Mouse (Mus musculus) intestine, embryonic 14.5 days (tissue): ENCODE data around the gene Ccdc152. TPM values are rescaled to one million over a fixed set of nuclear protein-coding genes. Genes with fewer than 3 reads are reported as not detected.

Source experiments
- ATAC-seq: fragments of 200-750 bp; cut with Nextera tagmentation; replicated peaks from 2 replicates; pipeline ENCODE4 v1.8.0; 2017; ENCODE audit warnings: low read depth, moderate number of reproducible peaks, moderate TSS enrichment, moderate library complexity; ENCODE audit not compliant: low FRiP score, low TSS enrichment
- DNase-seq: peaks from one replicate; pipeline ENCODE4 v3.0.0-alpha.2; 2018; ENCODE audit warnings: low spot score
- H3K27ac ChIP-seq: fragments of 300-500 bp; sonication (generic); 2 replicates; pipeline ENCODE4 v1.5.1; 2014; ENCODE audit warnings: low read depth, mild to moderate bottlenecking, control low read depth
- H3K27me3 ChIP-seq: fragments of 300-500 bp; sonication (generic); replicated peaks from 2 replicates; pipeline ENCODE4 v1.6.1; 2014; ENCODE audit warnings: low read length, control low read depth; ENCODE audit not compliant: control insufficient read depth, insufficient read depth
- H3K36me3 ChIP-seq: fragments of 300-500 bp; sonication (generic); 2 replicates; pipeline ENCODE4 v1.6.1; 2014; ENCODE audit warnings: low read length, control low read depth; ENCODE audit not compliant: control insufficient read depth, insufficient read depth
- H3K4me1 ChIP-seq: fragments of 300-500 bp; sonication (generic); replicated peaks from 2 replicates; pipeline ENCODE4 v1.6.1; 2014; ENCODE audit warnings: low read length, control low read depth, mixed read lengths; ENCODE audit not compliant: control insufficient read depth, insufficient read depth
- H3K4me2 ChIP-seq: fragments of 300-500 bp; sonication (generic); 2 replicates; pipeline ENCODE4 v1.6.1; 2014; ENCODE audit warnings: low read length
- H3K4me3 ChIP-seq: fragments of 300-500 bp; sonication (generic); 2 replicates; pipeline ENCODE4 v1.5.1; 2014; ENCODE audit warnings: low read depth, low read length, control low read depth, mixed read lengths
- H3K9ac ChIP-seq: fragments of 300-500 bp; sonication (generic); 2 replicates; pipeline ENCODE4 v1.6.1; 2014; ENCODE audit warnings: mild to moderate bottlenecking, low read length
- H3K9me3 ChIP-seq: fragments of 300-500 bp; sonication (generic); 2 replicates; pipeline ENCODE4 v1.6.1; 2016; ENCODE audit warnings: low read length, control low read depth; ENCODE audit not compliant: control insufficient read depth
- WGBS: fragments of 180-500 bp; shearing (Covaris S2); extraction: QIAGEN DNeasy Blood & Tissue Kit; methylation state at CpG from one replicate; pipeline ENCODE4 v1.1.7; 2014; 5-methylcytosine and 5-hydroxymethylcytosine counted together
- polyA plus RNA-seq: library from polyadenylated mRNA; unstranded; fragments of >200 nt; fragmentation: Nextera tagmentation; extraction: Ambion mirVana; gene quantifications from 2 replicates; pipeline ENCODE4 v1.2.1, GENCODE M21; 2014

Gene Ccdc152
- polyA plus RNA-seq, 1 experiment from 2014 or later, result 0.24 TPM

GRCm38 (mm10) chr15:3330291-3330690 lies 27.0 kb upstream of the Ccdc152 start:
- H3K27ac ChIP-seq, result no peak overlapping the region
- no peak overlapping the region for H3K9ac ChIP-seq
- ATAC-seq (no peak), DNase-seq (no peak)
- H3K36me3 ChIP-seq, result peaks cover 32% of the 10 kb centered on the region
- 73% methylated on average over 1 of the region's 1 CpGs for WGBS
- no peak overlapping the region for H3K4me3 ChIP-seq
- H3K4me2 ChIP-seq, result no peak overlapping the region
- H3K27me3 ChIP-seq, result no peaks in the 10 kb centered on the region
- no peaks in the 10 kb centered on the region for H3K9me3 ChIP-seq
- H3K4me1 ChIP-seq, result no peaks in the 10 kb centered on the region

GRCm38 (mm10) chr15:3323041-3323440 lies 19.7 kb upstream of the Ccdc152 start:
- no peak overlapping the region for H3K4me3 ChIP-seq
- H3K4me1 ChIP-seq, result no peaks in the 10 kb centered on the region
- H3K9me3 ChIP-seq, result no peaks in the 10 kb centered on the region
- no peak overlapping the region for H3K9ac ChIP-seq
- H3K27ac ChIP-seq, result no peak overlapping the region
- no peaks in the 10 kb centered on the region for H3K27me3 ChIP-seq
- no peak overlapping the region for H3K4me2 ChIP-seq
- DNase-seq (no peak), ATAC-seq (no peak)
- peaks cover 28% of the 10 kb centered on the region for H3K36me3 ChIP-seq

- Histone ChIP-seq H3K27me3 (no peaks in the 10 kb centered on the region), H3K4me2 (no peak overlapping the region), H3K4me1 (no peaks in the 10 kb centered on the region), H3K9me3 (no peaks in the 10 kb centered on the region), H3K36me3 (peaks cover 22% of the 10 kb centered on the region), H3K9ac (no peak overlapping the region), H3K27ac (no peak overlapping the region), H3K4me3 (no peak overlapping the region)
- DNase-seq (no peak), ATAC-seq (no peak)
- WGBS, result 86% methylated on average over 9 of the region's 9 CpGs
Observed at GRCm38 (mm10) chr15:3319929-3320328, 16.6 kb upstream of the Ccdc152 start.

GRCm38 (mm10) chr15:3316617-3317016 lies 13.3 kb upstream of the Ccdc152 start:
- Histone ChIP-seq H3K4me1 (no peaks in the 10 kb centered on the region; the same call in 1 of the 2 replicates), H3K9ac (no peak overlapping the region), H3K27ac (no peak overlapping the region), H3K27me3 (no peaks in the 10 kb centered on the region), H3K4me3 (no peak overlapping the region), H3K4me2 (no peak overlapping the region), H3K9me3 (no peaks in the 10 kb centered on the region), H3K36me3 (peaks cover 22% of the 10 kb centered on the region)
- ATAC-seq (no peak), DNase-seq (no peak)
- 83% methylated on average over 2 of the region's 2 CpGs for WGBS

- Histone ChIP-seq H3K4me2 (no peak overlapping the region), H3K36me3 (peaks cover 7% of the 10 kb centered on the region; the same call in 1 of the 2 replicates), H3K9me3 (no peaks in the 10 kb centered on the region), H3K4me1 (no peaks in the 10 kb centered on the region; the same call in 1 of the 2 replicates), H3K27me3 (no peaks in the 10 kb centered on the region), H3K4me3 (no peak overlapping the region), H3K9ac (no peak overlapping the region), H3K27ac (no peak overlapping the region)
- DNase-seq (no peak), ATAC-seq (no peak)
Observed at GRCm38 (mm10) chr15:3312937-3313336, 9.6 kb upstream of the Ccdc152 start.

- DNase-seq (no peak), ATAC-seq (no peak)
- no peaks in the 10 kb centered on the region for H3K9me3 ChIP-seq
- H3K9ac ChIP-seq, result no peak overlapping the region
- H3K4me3 ChIP-seq, result no peak overlapping the region
- H3K36me3 ChIP-seq, result no peaks in the 10 kb centered on the region
- no peak overlapping the region for H3K4me2 ChIP-seq
- H3K27me3 ChIP-seq, result no peaks in the 10 kb centered on the region
- WGBS, result 81% methylated on average over 3 of the region's 3 CpGs
- H3K27ac ChIP-seq, result no peak overlapping the region
- no peaks in the 10 kb centered on the region; the same call in 1 of the 2 replicates for H3K4me1 ChIP-seq
Observed at GRCm38 (mm10) chr15:3309856-3310255, 6.5 kb upstream of the Ccdc152 start.

- 68% methylated on average over 4 of the region's 4 CpGs for WGBS
- no peak for ATAC-seq
Observed at GRCm38 (mm10) chr15:3300361-3301100, 2.8 kb downstream of the Ccdc152 start.

GRCm38 (mm10) chr15:3297615-3298014 lies 5.7 kb downstream of the Ccdc152 start:
- H3K9me3 ChIP-seq, result no peaks in the 10 kb centered on the region
- DNase-seq (no peak), ATAC-seq (no peak)
- H3K9ac ChIP-seq, result no peak overlapping the region
- no peak overlapping the region for H3K4me2 ChIP-seq
- no peak overlapping the region for H3K4me3 ChIP-seq
- no peaks in the 10 kb centered on the region for H3K36me3 ChIP-seq
- H3K27me3 ChIP-seq, result no peaks in the 10 kb centered on the region
- H3K4me1 ChIP-seq, result no peaks in the 10 kb centered on the region
- H3K27ac ChIP-seq, result no peak overlapping the region
- 80% methylated on average over 8 of the region's 8 CpGs for WGBS

More at GRCm38 (mm10) chr15:3300361-3301100, 2.8 kb downstream of the Ccdc152 start:
- Histone ChIP-seq H3K36me3 (no peaks in the 10 kb centered on the region), H3K27me3 (no peaks in the 10 kb centered on the region), H3K4me3 (no peak overlapping the region), H3K4me2 (no peak overlapping the region), H3K27ac (no peak overlapping the region), H3K9ac (no peak overlapping the region), H3K4me1 (no peaks in the 10 kb centered on the region), H3K9me3 (no peaks in the 10 kb centered on the region)
- no peak for DNase-seq

GRCm38 (mm10) chr15:3295986-3296385 lies 7.3 kb downstream of the Ccdc152 start:
- no peak overlapping the region for H3K27ac ChIP-seq
- H3K36me3 ChIP-seq, result no peaks in the 10 kb centered on the region
- H3K9ac ChIP-seq, result no peak overlapping the region
- H3K4me1 ChIP-seq, result no peaks in the 10 kb centered on the region
- ATAC-seq, result no peak
- H3K9me3 ChIP-seq, result no peaks in the 10 kb centered on the region
- 78% methylated on average over 1 of the region's 1 CpGs for WGBS
- H3K27me3 ChIP-seq, result no peaks in the 10 kb centered on the region
- DNase-seq, result no peak
- H3K4me3 ChIP-seq, result no peak overlapping the region
- H3K4me2 ChIP-seq, result no peak overlapping the region
